Mouse (Mus musculus) ovary, postnatal 36 days (tissue): Measurements from ENCODE around the gene Rps6kc1.
"Not testable (repeated sequence)": the region's sequence is repeated elsewhere in the genome, so short reads cannot be mapped to it uniquely, and the experiment has no call there.

Experiments
- DNase-seq: peaks from one replicate; pipeline ENCODE4 v3.0.0; 2022; ENCODE audit warnings: low spot score, mixed read lengths

Gene Rps6kc1

DNA sequence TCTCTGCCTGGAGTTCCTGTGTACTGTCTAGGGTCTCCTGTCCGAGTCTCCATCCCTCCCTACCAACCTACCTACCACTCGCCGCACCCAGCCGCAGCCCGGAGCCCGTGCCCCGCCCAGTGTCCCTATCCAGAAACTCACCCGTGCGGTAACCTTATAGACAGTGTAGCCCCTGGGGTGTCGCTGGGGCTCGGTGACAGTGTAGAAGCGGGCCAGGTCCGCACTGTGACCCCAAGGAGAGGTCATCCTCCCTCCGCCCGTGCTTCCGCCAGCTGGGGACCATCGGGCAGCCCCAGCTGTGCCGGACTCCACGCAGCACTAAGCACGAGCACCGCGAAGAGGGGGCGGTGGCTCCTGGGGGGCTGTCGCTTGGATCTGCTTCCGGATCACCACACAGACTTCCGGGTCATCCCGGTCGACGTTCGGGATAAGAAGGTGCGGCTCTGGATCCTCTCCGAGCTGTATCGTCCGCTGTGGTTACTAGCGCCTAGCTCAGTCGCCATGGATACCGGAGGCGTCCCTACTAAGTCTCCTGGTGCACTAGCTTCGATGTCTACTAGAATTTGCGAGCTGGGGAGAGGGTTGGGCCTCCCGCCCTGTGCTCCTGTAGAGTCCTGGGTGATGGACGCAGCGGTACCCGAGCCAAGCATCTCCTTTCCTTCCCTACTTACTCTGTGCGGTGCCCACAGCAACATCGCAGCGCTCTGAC lies at the start of gene Rps6kc1:
Gene Rps6kc1 (minus strand): TSS at position 356 of the 709 bp plus-strand sequence.
- peak; percentile 75 for DNase-seq

DNA sequence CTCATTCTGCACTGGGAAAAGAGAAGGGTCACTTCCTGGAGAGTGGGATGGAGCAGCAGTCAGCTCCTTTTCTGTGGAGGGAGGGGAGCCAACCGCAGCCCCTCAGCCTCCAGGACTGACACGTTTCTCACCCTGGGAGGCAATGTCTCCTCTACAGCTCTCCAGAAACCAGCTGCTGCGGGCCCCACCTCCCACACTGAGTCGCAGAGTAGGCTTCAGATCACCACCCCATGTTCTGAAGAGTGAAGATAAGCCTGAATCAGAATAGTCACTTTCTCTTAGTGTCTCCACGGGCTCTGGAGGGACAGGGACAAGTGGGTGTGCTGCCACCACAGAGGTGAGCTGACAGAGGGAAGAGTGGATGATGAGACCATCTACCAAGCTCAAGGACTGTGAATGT lies 47.3 kb upstream of the Rps6kc1 start:
- no peak for DNase-seq

DNA sequence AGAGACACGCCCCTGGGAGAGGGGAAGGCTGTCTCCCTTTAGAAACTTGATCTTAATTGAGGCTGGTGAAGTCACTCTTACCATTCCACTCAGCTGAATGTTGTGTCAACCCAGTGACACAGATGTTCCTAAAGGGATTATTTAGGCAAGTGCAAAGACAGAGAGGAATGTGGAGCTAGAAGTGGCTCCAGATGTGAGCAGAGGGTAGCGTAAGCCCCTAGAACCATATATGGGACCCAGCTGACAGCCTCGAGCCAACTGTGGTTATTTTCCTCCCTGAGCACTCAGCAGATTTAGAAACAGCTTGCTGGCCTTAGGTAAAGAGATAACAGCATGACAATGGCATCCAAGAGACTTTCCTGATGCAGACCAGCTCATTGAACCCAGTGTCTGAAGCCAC lies 41.4 kb upstream of the Rps6kc1 start:
- no peak for DNase-seq

DNA sequence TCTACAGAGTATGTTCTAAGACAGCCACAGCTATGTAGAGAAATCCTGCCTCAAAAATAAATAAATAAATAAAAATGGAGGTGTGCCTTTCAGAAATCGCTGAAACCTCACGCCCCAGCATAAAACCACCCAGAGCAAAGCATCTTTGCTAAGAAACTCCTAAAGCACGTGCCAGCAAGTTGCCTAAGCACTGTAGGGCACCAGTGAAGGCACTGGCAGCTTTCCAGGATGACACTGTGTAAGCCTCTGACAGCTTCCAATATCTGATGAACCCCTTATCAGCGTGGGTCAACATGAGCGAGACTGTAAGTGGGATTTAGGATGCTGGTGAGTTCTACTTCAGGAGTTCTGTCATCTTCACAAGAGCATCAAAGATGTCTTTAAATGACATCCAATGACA lies 39.4 kb upstream of the Rps6kc1 start:
- no peak for DNase-seq

DNA sequence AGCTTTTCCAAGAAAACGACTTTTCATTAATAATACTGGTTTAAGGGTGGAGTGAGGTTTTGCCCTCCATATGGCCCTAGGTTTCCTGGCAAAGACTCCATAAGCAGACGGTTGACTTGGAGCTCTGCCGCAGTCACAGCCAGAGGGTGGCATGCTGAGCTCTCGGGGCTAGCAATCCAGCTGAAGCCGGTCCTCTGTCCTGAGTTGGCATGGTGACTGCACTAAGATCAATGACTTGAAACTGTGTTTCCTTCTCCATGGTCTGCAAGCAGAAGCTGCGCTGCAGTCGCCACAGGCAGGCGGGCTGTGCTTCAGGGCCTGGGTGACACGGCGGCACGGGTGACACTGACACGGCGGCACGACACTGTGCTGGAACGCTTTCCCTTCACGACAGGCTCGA lies 37.3 kb upstream of the Rps6kc1 start:
- DNase-seq: no peak

DNA sequence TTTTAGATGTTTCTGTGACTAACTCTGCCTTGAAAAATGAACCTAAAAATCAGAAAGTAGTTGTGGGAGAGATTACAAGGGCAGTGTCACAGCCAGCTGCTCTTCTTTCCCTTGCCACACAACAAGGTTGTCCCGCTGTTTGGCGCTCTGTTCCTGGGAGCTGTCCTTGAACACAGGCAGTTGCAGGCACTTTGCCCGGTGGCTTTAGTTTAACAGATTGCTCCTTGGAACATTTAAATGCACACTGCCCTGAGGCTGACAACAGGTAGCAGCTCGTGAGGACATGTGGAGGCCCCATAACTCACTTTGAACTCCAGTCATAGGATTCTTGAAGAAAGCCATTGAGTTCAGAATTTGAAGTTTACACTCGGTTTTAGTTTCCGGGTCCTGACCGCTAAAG lies 36.9 kb upstream of the Rps6kc1 start:
- DNase-seq: peak; percentile 31

DNA sequence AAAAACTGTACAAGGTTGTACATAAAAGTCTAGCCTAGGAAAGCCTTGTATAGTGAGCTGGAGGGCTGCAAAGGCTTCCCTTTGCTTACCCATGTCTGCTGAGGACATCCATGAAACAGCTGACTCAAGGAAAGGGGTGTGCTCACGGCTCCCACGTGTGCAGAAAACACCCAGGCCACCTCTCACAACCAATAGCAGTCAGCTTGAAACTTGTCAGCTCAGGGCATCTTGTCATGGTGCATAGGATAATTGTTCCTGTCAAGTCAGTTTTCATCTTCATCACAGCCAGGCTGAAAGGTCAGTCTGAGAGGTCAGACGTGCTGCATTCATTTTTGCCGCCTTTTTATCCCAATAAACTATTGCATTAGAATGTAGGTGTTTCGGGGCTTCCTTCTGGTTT lies 36.4 kb upstream of the Rps6kc1 start:
- DNase-seq: no peak

DNA sequence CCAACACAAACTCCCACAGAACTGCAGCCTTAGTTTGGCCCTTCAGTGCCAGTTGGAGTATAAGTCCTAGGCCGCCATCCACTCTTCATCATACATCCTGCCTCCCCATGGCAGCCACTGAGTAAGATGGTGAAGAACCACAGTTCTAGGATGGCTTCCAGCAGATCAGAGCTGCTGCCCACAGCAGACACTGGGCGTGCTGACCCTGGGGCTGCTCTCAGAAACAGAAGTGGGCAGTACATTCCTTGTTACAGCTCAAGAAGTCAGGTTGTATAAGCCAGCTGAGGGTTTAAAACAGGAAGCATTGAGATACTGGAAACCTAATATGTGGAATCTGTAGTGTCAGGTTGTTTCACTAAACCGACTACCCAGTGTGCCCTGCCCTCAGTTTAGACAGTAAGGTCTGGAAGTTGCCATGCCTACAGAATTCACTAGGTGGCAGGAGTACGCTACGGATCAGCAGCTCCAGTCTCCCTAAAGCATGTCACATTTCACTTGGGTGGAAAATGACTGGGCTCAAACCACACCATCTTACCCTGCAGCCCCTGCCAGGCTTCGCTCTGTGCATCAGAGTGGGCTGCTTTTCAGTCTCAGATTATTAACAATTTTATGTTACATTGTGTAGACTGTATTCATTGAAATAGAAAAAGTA lies 32.7 kb upstream of the Rps6kc1 start:
- peak; percentile 62 for DNase-seq

DNA sequence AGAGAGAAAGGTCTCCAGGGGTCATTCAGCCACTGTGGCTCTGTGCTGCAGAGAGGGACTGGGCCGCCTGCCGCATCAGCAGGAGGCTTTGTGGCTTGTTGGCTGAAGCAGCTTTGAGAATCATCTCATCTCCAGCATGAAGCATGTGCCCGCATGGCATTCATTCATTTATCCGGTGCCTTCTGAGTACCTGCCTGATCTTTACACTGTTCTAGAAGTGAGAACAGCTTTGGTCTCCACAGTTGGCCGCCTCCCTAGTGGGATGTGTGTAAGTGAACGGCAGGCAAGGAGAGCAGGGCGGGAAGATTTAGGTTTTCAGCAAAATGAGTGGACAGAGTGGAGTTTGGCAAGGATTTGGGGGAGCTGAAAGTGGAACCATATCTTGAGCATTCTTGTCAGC lies 28.2 kb upstream of the Rps6kc1 start:
- DNase-seq: no peak

DNA sequence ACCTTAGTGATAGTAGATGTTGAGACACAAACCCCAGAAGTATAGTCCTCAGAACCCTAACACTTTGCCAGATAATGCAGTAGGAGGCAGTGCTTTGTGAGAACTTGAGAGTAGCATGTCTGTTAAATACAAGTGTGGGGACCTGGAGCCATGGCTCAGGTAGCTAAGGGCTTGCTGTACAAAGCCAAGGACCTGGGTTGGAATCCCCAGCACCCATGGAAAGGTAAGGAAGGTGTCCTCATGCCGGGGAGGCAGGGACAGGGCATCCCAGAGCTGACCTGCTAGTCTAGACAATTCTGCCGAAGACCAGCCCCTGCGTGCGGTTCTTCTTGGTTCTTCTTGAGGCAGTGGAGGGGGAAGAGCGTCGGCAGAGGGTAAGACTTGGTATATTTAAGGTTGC lies 18.6 kb upstream of the Rps6kc1 start:
- DNase-seq: no peak

DNA sequence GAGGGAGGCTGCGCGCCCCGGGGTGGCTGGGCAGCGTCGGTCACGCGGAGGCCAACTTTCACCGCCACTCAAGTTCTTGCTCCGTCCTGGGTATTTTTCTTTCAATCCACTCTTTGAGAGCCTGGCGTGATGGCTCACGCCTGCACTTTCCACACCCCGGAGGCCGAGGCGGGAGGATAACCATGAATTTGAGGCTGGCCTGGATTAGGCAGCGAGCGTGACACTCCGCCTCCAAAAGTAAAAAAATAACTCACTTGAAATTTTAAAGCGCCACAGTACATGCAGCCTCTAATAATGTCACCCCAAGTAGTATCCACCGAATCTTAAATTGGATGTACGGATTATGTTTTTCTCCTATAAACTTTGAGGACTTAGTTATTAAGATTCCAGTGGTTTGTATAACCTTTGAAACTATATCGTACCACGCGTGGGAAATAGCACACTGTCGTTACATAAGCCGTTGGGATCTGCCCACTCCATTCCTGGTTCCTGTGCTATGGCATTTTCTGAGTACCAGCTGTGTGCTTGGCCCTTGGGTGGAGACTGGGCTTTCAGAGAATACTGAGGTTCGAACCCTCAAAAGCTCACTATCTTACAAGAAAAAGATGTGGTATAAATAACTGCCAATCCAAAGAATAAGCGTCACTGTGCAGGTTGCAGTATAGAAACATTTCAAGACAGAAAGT lies 17.6 kb upstream of the Rps6kc1 start:
- no peak for DNase-seq

DNA sequence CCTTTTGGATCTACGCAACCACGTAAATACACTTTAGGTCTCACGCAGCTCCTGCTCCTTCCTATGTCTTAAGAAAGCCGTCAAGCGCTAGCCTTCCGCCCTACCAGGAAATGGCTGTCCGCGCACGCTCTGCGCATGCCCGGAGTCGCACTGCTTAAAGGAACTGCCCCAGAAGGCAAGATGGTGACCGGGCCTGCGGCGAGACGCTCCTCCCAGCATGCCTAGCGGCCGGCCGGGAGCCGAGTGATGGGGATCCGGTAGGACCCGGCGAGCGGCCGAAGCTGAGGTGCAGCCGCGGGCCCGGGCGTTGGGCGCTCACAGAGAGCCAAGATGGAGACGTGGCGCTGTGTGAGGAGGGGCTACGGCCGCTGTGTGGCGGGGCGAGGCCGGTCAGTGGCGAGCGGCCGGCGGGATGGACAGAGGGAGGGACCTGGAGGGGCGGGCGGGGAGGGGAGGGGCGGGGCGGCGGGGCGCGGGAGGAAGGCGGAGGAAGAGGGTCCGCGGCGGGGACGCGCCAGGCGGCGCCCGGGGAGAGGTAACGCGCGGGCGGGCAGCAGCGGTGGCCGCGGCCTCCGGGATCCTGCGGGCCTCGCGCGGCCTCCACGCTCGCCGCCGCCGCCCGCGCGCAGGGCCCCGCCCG lies 16.9 kb upstream of the Rps6kc1 start:
- peak; percentile 97 for DNase-seq

DNA sequence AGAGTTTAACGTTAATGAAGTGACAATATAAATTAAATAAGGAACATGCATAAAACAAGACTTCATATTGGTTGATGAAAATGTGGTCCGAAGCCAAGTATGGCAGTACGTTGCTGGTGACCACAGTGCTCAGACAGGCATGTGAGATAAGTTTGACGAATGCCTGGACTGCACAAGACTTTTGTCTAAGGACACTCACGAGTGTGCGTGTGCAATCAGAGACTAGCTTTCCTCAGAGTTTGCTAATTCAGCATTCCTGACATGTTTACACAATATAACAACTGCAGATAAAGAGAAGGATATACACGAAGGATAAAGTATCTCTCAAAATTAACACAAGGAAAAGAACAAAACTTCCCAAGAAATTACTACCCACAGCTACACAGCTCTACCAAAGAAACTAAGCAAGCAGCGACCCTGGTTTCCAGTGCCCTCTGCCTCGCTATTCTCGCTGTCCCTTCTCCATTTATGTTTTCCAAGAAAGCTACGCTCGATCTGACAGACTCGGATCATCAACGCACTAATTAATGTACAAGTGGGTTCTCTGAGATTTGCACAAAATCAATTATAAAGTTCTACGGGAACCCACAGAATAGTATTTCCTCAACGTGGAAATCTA lies 16.3 kb upstream of the Rps6kc1 start:
- DNase-seq: no peak

DNA sequence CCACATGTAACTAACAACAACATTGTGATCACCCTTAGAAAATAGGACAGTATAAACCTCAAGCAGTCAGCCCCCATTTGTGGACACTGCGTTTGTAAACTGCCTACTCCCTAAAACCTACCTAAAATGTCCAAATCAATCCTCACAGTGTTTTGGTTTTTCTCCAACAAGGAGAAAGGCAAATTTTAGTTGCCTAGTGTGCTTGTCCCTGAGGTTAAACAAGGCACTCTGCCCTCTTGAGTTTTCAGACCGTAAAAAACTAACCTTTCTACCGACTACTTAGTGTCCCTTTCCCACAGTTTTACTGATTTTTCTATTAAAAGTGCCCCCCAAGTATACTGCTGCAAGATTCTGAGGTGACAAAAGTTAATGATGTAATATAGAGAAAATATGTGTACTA lies 15.7 kb upstream of the Rps6kc1 start:
- no peak for DNase-seq

DNA sequence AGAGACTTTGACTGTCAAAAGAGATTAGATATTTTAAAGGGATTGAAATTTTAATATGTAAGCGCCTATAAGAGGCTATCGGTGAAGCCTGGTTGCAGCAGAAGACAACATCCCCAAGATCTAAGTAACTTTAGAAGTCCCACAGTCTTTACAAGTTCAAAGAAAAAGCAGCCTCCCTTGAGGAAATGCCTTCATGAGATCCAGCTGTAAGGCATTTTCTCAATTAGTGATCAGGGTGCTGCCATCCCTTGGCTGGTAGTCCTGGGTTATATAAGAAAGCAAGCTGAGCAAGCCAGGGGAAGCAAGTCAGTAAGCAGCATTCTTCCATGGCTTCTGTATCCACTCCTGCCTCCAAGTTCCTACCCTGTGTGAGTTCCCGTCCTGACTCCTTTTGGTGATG lies 13.2 kb upstream of the Rps6kc1 start, which contains the start of gene Angel2:
Gene Angel2 (plus strand): TSS at position 301 of the 400 bp plus-strand sequence.
- DNase-seq: not testable (repeated sequence)

DNA sequence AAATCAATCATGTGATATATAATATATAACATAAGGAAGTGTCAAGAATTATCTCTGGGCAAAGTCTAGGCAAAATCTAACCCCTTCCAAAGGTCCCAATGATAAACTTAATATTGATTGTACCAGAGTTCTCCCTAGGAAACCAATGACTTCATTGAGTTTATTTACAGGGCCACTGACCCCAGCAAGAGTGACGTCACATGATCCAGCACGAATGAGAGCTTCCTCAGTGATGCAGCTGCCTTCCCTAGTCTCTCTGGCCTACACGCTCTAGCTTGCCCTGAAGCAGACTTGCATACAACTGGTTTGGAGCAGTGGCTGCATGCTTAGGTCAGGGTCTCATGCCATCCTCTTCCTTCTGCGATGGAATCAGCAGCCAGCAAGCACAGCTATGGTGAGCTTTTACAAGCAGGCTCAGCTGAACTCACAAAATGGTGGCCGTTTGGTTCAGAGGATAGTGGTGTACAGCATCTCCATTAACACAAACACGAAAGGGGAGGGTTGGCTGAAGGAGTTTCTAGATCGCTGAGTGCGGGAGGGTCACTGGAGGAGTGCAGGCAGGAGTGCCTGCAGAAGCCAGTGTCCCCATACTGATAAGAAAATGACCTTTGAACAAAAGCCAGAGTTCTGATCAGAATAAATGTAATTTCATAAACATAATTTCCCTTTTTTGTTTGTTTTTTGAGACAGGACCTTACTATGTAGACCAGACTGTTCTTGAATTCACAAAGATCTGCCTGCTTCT lies 8.3 kb upstream of the Rps6kc1 start:
- no peak for DNase-seq

DNA sequence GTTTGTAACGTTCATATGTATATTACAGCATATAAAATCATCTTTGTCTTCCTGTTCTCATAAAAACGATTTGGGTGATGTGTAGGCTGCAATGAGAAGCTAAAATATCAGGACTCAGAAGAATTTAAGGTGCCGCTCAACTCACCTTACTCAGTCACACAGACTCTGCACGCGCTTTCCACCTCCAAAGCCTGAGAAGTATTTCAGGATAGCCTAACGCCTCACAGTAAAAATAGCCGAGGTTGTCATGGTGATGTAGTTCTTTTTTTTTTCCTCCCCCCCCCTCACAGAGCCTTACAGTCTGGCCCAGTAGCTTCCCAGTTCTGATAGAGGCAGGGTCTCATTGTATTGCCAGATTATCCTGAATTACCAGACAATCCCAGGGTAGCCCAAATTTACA lies 7.4 kb upstream of the Rps6kc1 start:
- no peak for DNase-seq

DNA sequence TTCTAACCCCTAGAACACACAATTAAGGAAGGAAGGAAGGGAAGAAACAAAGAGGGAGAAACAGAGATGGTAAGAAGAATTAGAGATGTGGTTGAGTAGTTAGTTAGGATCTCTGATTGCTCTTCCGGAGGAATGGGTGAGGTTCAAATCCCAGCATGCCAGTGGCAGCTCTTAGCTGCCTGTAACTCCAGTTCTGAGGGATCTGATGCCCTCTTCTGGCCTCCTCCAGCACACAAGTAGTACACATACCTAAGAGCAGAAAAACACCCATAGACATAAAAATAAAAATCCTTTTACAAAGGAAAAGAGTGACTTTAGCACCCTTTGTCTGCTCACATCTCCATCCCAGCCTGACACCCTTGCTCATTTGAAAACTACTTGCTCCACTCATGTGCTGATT lies 1.1 kb upstream of the Rps6kc1 start:
- DNase-seq: no peak

DNA sequence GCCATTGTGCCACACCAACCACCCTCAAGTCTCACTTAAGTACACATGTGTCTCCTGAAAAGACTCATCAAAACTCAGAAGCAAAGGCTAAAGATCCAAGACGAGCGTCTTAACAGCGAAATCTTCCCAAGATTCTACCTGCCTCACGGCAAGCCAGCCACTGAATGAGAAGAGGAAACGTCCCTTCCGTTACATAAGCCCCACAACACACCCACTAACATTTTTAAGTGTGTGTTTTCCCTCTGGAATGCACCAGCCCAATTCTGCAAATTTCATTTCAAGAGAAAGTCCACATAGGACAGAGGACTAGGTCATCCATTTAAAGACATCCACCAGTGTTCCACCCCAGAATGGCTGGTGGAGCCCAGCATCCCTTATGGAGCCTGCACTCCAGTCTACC lies 734 bp downstream of the Rps6kc1 start:
- DNase-seq: no peak

DNA sequence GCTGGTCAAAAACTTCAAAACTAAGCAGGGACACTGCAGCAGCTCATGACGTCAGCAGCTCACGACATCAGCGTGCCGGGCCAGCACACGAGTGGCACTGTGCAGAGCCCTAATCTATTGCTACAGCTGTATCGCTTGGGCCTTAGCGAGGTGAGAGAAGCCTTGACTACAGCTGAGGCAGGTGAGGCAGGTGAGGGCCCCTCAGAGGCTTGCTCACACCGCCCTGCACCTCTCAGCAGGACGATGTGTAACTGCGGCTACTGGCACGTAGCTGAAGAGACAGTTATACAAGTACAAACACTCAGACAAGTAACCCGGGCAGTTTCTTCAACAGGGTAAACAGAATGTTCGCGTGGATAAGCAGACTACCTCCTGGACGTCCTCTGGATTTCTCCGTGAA lies 6.9 kb downstream of the Rps6kc1 start:
- DNase-seq: no peak

DNA sequence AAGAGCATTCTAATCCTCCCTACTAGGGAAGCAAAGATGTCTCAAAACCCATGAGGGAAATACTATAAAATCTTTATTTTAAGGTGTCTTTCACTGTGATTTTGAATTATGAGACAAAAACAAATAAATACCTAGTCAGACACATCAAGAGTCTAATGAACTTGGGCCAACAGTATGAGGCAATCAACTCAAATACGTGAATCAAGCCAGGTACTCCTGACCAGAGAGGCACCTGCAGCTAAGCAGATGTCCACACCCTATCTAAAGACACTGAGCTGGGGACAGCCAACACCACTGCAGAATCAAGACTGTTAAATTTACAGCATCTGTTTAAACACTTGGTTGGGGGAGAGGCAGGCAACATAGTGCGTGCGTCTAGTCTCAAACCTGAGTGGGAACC lies 7.4 kb downstream of the Rps6kc1 start:
- DNase-seq: no peak

DNA sequence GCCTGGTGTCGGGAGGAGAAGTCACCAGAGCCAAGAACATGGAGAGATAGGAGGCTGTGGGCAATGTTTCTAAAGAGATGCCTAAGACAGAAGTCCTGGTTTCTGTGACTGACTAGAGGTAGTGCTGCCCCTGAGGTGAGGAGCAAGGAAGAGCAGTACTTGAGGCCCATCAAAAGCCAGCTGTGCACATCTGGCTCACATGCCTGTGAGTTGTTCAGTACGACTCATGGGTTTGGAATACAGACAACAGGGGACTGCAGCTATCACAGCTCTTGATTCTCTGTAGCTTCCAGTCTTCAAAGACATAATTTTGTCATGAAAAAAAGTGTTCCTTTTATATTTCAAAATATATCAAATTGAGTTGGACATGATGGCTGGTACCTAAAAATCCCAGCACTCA lies 10.5 kb downstream of the Rps6kc1 start:
- no peak for DNase-seq
